Mouse (Mus musculus) left cerebral cortex, postnatal 14 days (tissue): ENCODE results near the gene Zbtb7b. TPM values are rescaled to one million over a fixed set of nuclear protein-coding genes. Genes with fewer than 3 reads are reported as not detected.

Experiments used
- DNase-seq, 2 experiments: peaks; one replicate each; pipeline ENCODE4 v3.0.0; 2021 to 2022; ENCODE audit warnings: low spot score in 2 of 2, mixed read lengths in 1 of 2
- intact Hi-C: fragments of 180-260 bp; cut with DNase I; formaldehyde crosslinking; loops from one replicate; pipeline ENCODE4 v1.15.1; 2025
- total RNA-seq, 2 experiments: library from RNA; stranded (reverse); gene quantifications; 2 replicates each; pipeline ENCODE4 v1.2.3; 2021

Zbtb7b gene
- total RNA-seq, 2 experiments from 2014 or later: 8.0 to 9.1 TPM

- peak in 1 of 2 experiments; percentile 22 for DNase-seq
- intact Hi-C loops: loop anchor here (10.0 kb wide), 1 partner anchor 136 kb away; no protein-coding TSS in a partner anchor
Measured at GRCm38 (mm10) chr3:89348911-89349868, 45.4 kb downstream of the Zbtb7b start.

- intact Hi-C loops: loop anchor here (10.0 kb wide), 1 partner anchor 137 kb away; no protein-coding TSS in a partner anchor
Measured at GRCm38 (mm10) chr3:89347916-89348315, 46.7 kb downstream of the Zbtb7b start.

GRCm38 (mm10) chr3:89346815-89347540 is 47.6 kb downstream of the Zbtb7b start:
- intact Hi-C loops: loop anchor here (10.0 kb wide), 1 partner anchor 138 kb away; no protein-coding TSS in a partner anchor
- DNase-seq: no peak

More at GRCm38 (mm10) chr3:89347916-89348315, 46.7 kb downstream of the Zbtb7b start:
- no peak for DNase-seq

- intact Hi-C loops: loop anchor here (10.0 kb wide), 1 partner anchor 142 kb away; no protein-coding TSS in a partner anchor
- DNase-seq: no peak
Measured at GRCm38 (mm10) chr3:89343279-89343678, 51.3 kb downstream of the Zbtb7b start.

GRCm38 (mm10) chr3:89341794-89342193 is 52.8 kb downstream of the Zbtb7b start:
- no peak for DNase-seq
- intact Hi-C loops: loop anchor here (10.0 kb wide), 1 partner anchor 143 kb away; no protein-coding TSS in a partner anchor

- intact Hi-C loops: loop anchor here (1.0 to 10.0 kb wide), 2 partner anchors 24 to 144 kb away; no protein-coding TSS in a partner anchor
- peak; percentile 69 to 82 for DNase-seq
Measured at GRCm38 (mm10) chr3:89340465-89340864, 54.1 kb downstream of the Zbtb7b start.

- peak; percentile 72 to 89 for DNase-seq
- intact Hi-C loops: no loop called here
Measured at GRCm38 (mm10) chr3:89339416-89339815, 55.2 kb downstream of the Zbtb7b start.

- intact Hi-C loops: no loop called here
- peak in 1 of 2 experiments; percentile 33 for DNase-seq
Measured at GRCm38 (mm10) chr3:89337721-89338578, 56.6 kb downstream of the Zbtb7b start, which contains the start of gene Efna4. TSS of gene Efna4 (minus strand) at chr3:89338028.

GRCm38 (mm10) chr3:89337062-89337720 is 57.4 kb downstream of the Zbtb7b start:
- intact Hi-C loops: no loop called here
- no peak for DNase-seq

GRCm38 (mm10) chr3:89336529-89336928 is 58.0 kb downstream of the Zbtb7b start:
- intact Hi-C loops: no loop called here
- no peak for DNase-seq

- intact Hi-C loops: no loop called here
- no peak for DNase-seq
Measured at GRCm38 (mm10) chr3:89333053-89333452, 61.5 kb downstream of the Zbtb7b start.

GRCm38 (mm10) chr3:89332476-89332875 is 62.1 kb downstream of the Zbtb7b start:
- intact Hi-C loops: no loop called here
- DNase-seq: no peak

GRCm38 (mm10) chr3:89332013-89332412 is 62.6 kb downstream of the Zbtb7b start:
- DNase-seq: no peak
- intact Hi-C loops: no loop called here

- intact Hi-C loops: no loop called here
- DNase-seq: no peak
Measured at GRCm38 (mm10) chr3:89331561-89331960, 63.0 kb downstream of the Zbtb7b start.

- intact Hi-C loops: no loop called here
- DNase-seq: no peak
Measured at GRCm38 (mm10) chr3:89330948-89331347, 63.6 kb downstream of the Zbtb7b start.

GRCm38 (mm10) chr3:89330346-89330745 is 64.2 kb downstream of the Zbtb7b start:
- no peak for DNase-seq

GRCm38 (mm10) chr3:89328623-89329022 is 66.0 kb downstream of the Zbtb7b start:
- DNase-seq: no peak
- intact Hi-C loops: no loop called here

More at GRCm38 (mm10) chr3:89330346-89330745, 64.2 kb downstream of the Zbtb7b start:
- intact Hi-C loops: no loop called here
